Mouse (Mus musculus) kidney, adult 2 months (tissue): ENCODE measurements around the gene Sox6.

Source experiments
- CTCF ChIP-seq: fragments of 200-500 bp; conservative IDR thresholded peaks from 2 replicates; pipeline ENCODE4 v1.5.1; 2011; ENCODE audit warnings: low read depth, mild to moderate bottlenecking, control low read depth, low read length, moderate library complexity, mixed read lengths; ENCODE audit not compliant: insufficient read depth, insufficient read length
- POLR2A ChIP-seq: fragments of 200-500 bp; IDR thresholded peaks from one replicate; pipeline ENCODE4 v1.6.1; 2011; ENCODE audit warnings: low read depth, low read length, control low read depth

DNA sequence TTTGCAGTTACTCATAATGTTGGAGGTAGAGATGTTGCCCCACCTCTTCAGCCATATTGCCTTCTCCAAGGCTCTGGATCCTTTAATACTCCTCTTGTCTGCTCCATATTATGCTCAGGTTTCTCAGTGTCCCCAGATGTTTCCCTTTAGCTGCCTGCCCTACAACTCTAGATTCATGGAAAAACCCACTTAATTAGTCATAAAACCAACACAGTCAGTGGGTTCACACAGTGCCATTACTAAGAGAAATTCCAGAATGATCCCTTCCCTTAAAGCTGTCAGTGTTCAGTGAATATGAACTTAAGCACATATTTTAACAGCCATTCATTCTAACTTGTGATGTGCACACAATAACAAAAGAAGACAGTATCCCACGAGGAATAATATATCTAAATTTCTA lies 101.7 kb downstream of the Sox6 start:
- TF ChIP-seq CTCF (no peak), POLR2A (no peak)
